Mouse (Mus musculus): Measurements from ENCODE around the gene Gm12117.

Gm12117 gene

DNA sequence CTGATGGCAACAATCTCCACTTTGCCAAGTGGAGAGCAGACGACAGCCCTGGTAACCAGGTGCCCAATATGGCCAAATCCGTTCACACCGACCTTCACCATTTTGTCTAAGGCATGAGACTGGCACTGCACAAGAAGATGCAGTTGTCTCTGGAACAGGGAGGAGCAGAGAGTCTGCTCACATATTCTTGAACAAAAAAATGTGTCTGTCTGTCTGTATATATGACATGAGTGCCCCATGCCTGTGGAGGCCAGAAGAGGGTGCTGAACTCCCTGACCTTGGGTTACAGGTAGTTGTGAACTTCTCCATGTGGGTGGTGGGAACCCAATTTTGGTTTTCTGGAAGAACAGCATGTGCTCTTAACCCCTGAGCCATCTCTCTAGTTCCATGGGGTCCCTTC, at the start of gene Gm12117:
Gene Gm12117 (minus strand): TSS at position 101 of the 400 bp plus-strand sequence.
- ATAC-seq (ENCODE audit: low TSS enrichment), result no peak

DNA sequence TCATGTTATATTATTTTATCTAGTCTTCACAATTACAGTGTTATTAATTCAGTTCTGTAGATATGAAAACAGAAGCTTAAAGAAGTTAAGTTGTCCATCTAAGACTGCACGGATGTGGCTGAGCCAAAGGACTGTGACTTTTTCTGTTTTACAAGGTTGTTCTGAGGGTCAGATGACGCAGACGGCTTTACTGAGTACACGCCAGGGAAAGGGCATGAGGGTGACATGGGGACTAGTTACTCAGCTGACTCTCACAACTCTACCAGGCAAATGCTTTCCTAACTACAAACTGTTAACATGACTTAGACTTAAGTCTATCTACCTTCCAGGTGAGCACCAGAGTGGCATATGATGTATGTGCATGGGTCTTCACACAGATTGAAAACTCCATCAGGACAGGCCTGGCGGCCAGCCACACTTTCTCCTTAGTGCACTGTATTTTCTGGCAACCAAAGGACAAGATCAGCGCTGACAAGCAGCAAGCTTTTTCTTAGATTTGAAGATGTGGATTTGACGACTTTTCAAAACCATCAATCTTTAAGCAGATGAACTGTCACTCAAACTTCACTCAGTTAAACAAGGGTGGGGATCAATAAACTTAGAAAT, 42.6 kb upstream of the Gm12117 start:
- ATAC-seq (ENCODE audit: low TSS enrichment), result no peak

GRCm38 (mm10) chr11:33309566-33309965, 33.0 kb upstream of the Gm12117 start:
- ATAC-seq (ENCODE audit: low TSS enrichment), result no peak

DNA sequence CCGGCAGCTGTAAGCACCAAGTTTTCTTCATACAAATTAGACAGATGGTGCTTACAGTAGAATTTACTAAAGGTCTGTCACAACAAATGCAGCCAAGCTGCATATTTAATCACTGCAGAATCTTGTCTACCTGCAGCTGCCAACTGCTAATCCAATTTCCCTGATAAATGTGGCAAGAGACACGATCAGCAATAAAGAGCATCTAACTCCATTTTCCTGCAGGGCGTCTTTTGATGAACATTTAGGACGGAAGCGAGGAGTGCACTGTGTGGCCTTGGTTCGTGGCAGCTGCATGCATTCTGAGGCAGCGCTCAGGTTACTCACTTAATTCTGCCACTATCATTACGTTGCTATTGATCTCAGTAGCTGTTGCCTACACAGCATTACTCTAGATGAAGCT, 24.3 kb upstream of the Gm12117 start:
- no peak for ATAC-seq (ENCODE audit: low TSS enrichment)

- no peak for ATAC-seq (ENCODE audit: low TSS enrichment)
These were observed 22.8 kb upstream of the Gm12117 start for GRCm38 (mm10) chr11:33299371-33299770.

- ATAC-seq (ENCODE audit: low TSS enrichment), result no peak
These were observed 20.6 kb upstream of the Gm12117 start for GRCm38 (mm10) chr11:33297121-33297520.

- ATAC-seq (ENCODE audit: low TSS enrichment), result no peak
These were observed 18.9 kb upstream of the Gm12117 start for GRCm38 (mm10) chr11:33295422-33295821.

GRCm38 (mm10) chr11:33294063-33294462, 17.5 kb upstream of the Gm12117 start:
- no peak for ATAC-seq (ENCODE audit: low TSS enrichment)

GRCm38 (mm10) chr11:33278571-33278970, 2.0 kb upstream of the Gm12117 start:
- ATAC-seq (ENCODE audit: low TSS enrichment), result no peak

DNA sequence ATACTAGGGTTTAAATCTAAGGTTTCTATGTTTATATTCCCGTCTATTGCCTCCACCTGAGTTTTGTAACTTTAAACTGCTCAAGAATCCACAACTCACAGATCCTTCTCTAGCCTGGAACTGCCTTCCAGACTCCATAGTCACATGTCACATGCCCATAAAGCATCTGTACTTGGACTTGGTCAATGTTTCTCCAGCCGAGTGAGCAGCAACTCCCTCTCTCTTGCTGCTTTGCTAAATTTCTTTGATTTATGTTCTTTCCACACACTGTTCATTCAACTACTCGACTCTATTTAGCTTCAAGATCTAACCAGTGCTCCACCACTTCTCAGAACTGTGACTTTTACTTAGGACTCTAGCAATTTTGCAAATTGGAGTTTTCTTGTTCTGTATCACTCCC, 1.7 kb downstream of the Gm12117 start:
- ATAC-seq (ENCODE audit: low TSS enrichment), result no peak

- ATAC-seq (ENCODE audit: low TSS enrichment), result no peak
These were observed 2.2 kb downstream of the Gm12117 start for GRCm38 (mm10) chr11:33274294-33274693.

- no peak for ATAC-seq (ENCODE audit: low TSS enrichment)
These were observed 36.2 kb downstream of the Gm12117 start for GRCm38 (mm10) chr11:33240295-33240694.

GRCm38 (mm10) chr11:33234134-33234533, 42.4 kb downstream of the Gm12117 start:
- ATAC-seq (ENCODE audit: low TSS enrichment), result no peak

DNA sequence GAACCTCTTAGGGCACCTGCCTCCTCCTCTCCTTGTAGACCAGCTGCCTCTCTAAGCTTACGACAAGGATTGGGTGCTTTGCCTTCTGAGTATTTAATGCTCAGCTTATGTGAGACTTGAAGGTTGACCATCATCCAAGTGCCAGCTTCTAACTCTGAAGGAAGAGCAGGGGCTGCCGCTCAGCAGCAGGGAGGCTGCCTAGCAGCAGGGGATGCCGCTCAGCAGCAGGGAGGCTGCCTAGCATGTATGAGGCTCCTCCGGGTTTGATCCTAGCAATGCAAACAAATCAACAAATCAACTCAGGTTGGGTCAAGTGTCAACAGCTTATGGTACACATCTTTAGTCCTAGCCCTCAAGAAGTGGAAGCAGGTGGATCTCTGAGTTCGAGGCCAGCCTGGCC, 44.5 kb downstream of the Gm12117 start:
- no peak for ATAC-seq (ENCODE audit: low TSS enrichment)

- no peak for ATAC-seq (ENCODE audit: low TSS enrichment)
These were observed 48.4 kb downstream of the Gm12117 start for GRCm38 (mm10) chr11:33228186-33228585.

DNA sequence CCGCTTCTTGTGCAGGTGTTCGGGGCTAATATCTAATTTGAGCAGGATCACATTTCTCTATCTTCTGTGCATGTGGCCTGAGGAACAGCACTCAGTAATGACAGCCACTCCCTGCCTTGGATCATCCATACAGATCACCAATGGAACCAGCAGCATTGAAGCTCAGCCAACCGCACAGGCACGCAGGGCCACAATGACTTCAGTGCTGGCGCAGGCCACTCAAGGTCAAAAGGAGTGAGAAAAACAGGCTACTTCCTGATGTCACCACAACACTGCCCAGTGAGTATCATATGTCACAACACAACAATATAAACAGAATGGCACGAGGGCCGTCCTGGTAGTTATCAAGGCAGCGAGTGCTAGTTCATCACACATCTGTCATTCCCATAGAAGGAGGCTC, 50.0 kb downstream of the Gm12117 start:
- ATAC-seq (ENCODE audit: low TSS enrichment), result no peak
